Mouse (Mus musculus) cerebellum, adult 2 months (tissue): ENCODE measurements around the gene Rnf121.

Experiments used
- CTCF ChIP-seq: fragments of 200-500 bp; IDR thresholded peaks from 2 replicates; pipeline ENCODE4 v1.5.1; 2011; ENCODE audit warnings: low read depth, mild to moderate bottlenecking, control low read depth, low read length, moderate library complexity, borderline replicate concordance; ENCODE audit not compliant: insufficient read depth
- POLR2A ChIP-seq: fragments of 200-500 bp; IDR thresholded peaks from 2 replicates; pipeline ENCODE4 v1.6.1; 2011; ENCODE audit warnings: low read length, control low read depth, borderline replicate concordance; ENCODE audit not compliant: insufficient read depth

- no peak for TF ChIP-seq POLR2A
- no peak for TF ChIP-seq CTCF
Observed at GRCm38 (mm10) chr7:102099760-102100661, 34.7 kb upstream of the Rnf121 start.
